Mouse (Mus musculus) liver, embryonic 14.5 days (tissue): ENCODE results near the gene Prkx. TPM values are rescaled to one million over a fixed set of nuclear protein-coding genes. Genes with fewer than 3 reads are reported as not detected.
A peak's percentile ranks its signal among the peaks of the same experiment; 100 is the strongest.

Experiments
- ATAC-seq: fragments of 200-750 bp; cut with Nextera tagmentation; 2 replicates; pipeline ENCODE4 v1.8.0; 2017; ENCODE audit warnings: moderate number of reproducible peaks, mild to moderate bottlenecking, moderate library complexity; ENCODE audit not compliant: insufficient read depth
- DNase-seq, 3 experiments: peaks; one replicate each; pipeline ENCODE4 v3.0.0-alpha.2; 2012 to 2013; ENCODE audit warnings: low read depth in 3 of 3, low spot score in 3 of 3
- H3K27ac ChIP-seq: fragments of 300-500 bp; sonication (generic); 2 replicates; pipeline ENCODE4 v1.5.1; 2014; ENCODE audit warnings: moderate library complexity, mild to moderate bottlenecking, control low read depth, inconsistent platforms
- H3K27me3 ChIP-seq: fragments of 300-500 bp; sonication (generic); 2 replicates; pipeline ENCODE4 v1.6.1; 2014; ENCODE audit warnings: mild to moderate bottlenecking, low read length, moderate library complexity; ENCODE audit not compliant: control insufficient read depth, insufficient read depth
- H3K36me3 ChIP-seq: fragments of 300-500 bp; sonication (generic); replicated peaks from 2 replicates; pipeline ENCODE4 v1.6.1; 2014; ENCODE audit warnings: low read depth; ENCODE audit not compliant: control insufficient read depth, insufficient read depth
- H3K4me1 ChIP-seq, 2 experiments: fragments of 200-500 bp in 1 of 2; fragments of 300-500 bp in 1 of 2; sonication (generic) in 1 of 2; replicated peaks; 2 replicates each; pipeline ENCODE4 v1.6.1; 2012 to 2014; ENCODE audit warnings: antibody characterized with exemption in 1 of 2, inconsistent platforms in 1 of 2, low read length in 1 of 2; ENCODE audit not compliant: control insufficient read depth in 2 of 2, insufficient read depth in 2 of 2
- H3K4me2 ChIP-seq: fragments of 300-500 bp; sonication (generic); 2 replicates; pipeline ENCODE4 v1.6.1; 2014; ENCODE audit warnings: low read depth, mild to moderate bottlenecking, control low read depth, moderate library complexity
- H3K4me3 ChIP-seq, 2 experiments: fragments of 200-500 bp in 1 of 2; fragments of 300-500 bp in 1 of 2; sonication (generic) in 1 of 2; 2 replicates each; pipeline ENCODE4 v1.5.1; 2012 to 2014; ENCODE audit warnings: low read depth in 2 of 2, low read length in 2 of 2, mild to moderate bottlenecking in 2 of 2, control low read depth in 1 of 2, inconsistent platforms in 1 of 2, moderate library complexity in 1 of 2; ENCODE audit not compliant: insufficient read depth in 1 of 2
- H3K9ac ChIP-seq: fragments of 300-500 bp; sonication (generic); replicated peaks from 2 replicates; pipeline ENCODE4 v1.6.1; 2014; ENCODE audit warnings: mild to moderate bottlenecking, control low read depth, moderate library complexity
- H3K9me3 ChIP-seq: fragments of 300-500 bp; sonication (generic); 2 replicates; pipeline ENCODE4 v1.6.1; 2016; ENCODE audit warnings: low read length, mixed read lengths; ENCODE audit not compliant: control insufficient read depth
- CTCF ChIP-seq: IDR thresholded peaks from 2 replicates; pipeline ENCODE4 v1.5.1; 2016; ENCODE audit warnings: antibody characterized with exemption, low read depth, control low read depth
- EP300 ChIP-seq: IDR thresholded peaks from 2 replicates; pipeline ENCODE4 v1.6.1; 2016; ENCODE audit warnings: antibody characterized with exemption, low read depth
- WGBS: fragments of 180-500 bp; shearing (Covaris S2); extraction: QIAGEN DNeasy Blood & Tissue Kit; methylation state at CpG from one replicate; pipeline ENCODE4 v1.1.7; 2014; ENCODE audit not compliant: insufficient replicate concordance; 5-methylcytosine and 5-hydroxymethylcytosine counted together
- polyA plus RNA-seq, 2 experiments: library from polyadenylated mRNA; depleted of rRNA in 1 of 2; stranded (reverse) in 1 of 2; unstranded in 1 of 2; fragments of >200 nt; fragmentation: Nextera tagmentation in 1 of 2; extraction: Ambion mirVana in 1 of 2; gene quantifications; 2 replicates each; pipeline versions ENCODE4 v1.2.1 to v1.2.3; 2012 to 2014

Prkx gene
- polyA plus RNA-seq, 2 experiments: 0.99 to 1.3 TPM

DNA sequence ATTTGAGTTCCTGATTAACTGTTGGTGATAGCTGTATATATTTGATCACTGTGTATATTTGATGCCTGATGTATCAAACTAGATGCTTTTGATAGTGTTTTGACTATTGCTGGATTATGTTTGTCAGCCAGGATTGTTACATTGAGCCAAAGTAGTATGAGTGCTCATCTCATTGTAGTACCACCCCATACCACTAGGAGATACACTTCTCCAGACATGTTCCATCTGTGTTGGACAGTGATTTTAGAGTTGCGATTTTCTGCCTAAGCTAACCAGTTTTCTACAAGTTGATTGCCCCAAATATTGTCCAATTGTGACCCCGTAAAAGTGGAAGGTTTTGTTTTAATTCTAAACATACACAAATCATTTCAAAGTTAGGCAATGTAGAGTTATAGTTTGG is 51.8 kb downstream of the Prkx start:
- TF ChIP-seq CTCF (peak; percentile 45; the same call in 1 of the 2 replicates), EP300 (no peak)
- 42% methylated on average over 2 of the region's 2 CpGs for WGBS
- Histone ChIP-seq H3K36me3 (no peaks in the 10 kb centered on the region), H3K27ac (no peak overlapping the region), H3K4me3 (no peak overlapping the region), H3K4me2 (no peak overlapping the region), H3K9ac (no peak overlapping the region), H3K9me3 (no peaks in the 10 kb centered on the region), H3K4me1 (no peaks in the 10 kb centered on the region), H3K27me3 (no peaks in the 10 kb centered on the region)
- DNase-seq (no peak), ATAC-seq (no peak)

DNA sequence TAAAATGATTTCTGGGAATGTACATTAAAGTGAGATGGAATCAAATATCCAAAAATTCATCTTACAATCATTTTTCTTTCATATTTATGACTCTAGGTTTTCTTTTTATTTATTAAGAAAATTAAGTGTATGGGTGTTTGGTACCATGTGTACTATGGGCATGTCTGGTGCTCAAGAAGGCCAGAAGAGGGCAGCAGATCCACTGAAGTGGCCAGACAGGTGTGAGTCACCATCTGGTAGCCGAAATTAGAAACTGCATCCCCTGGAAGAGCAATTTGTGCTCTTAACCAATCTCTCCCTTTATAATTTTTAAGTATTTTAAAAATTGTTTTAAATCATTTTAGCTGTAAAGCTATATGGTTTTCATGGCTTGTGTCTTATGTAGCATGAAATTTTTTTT is 54.7 kb downstream of the Prkx start:
- H3K9ac ChIP-seq: no peak overlapping the region
- peak; percentile 44; the same call in 1 of the 2 replicates for TF ChIP-seq CTCF
- TF ChIP-seq EP300: no peak
- DNase-seq (no peak), ATAC-seq (no peak)
- no peak overlapping the region for H3K4me2 ChIP-seq
- no peaks in the 10 kb centered on the region for H3K9me3 ChIP-seq
- no peak overlapping the region for H3K27ac ChIP-seq
- no peaks in the 10 kb centered on the region for H3K4me1 ChIP-seq
- H3K4me3 ChIP-seq: no peak overlapping the region
- no peaks in the 10 kb centered on the region for H3K27me3 ChIP-seq
- WGBS: 6% methylated on average over 1 of the region's 1 CpGs
- H3K36me3 ChIP-seq: no peaks in the 10 kb centered on the region

DNA sequence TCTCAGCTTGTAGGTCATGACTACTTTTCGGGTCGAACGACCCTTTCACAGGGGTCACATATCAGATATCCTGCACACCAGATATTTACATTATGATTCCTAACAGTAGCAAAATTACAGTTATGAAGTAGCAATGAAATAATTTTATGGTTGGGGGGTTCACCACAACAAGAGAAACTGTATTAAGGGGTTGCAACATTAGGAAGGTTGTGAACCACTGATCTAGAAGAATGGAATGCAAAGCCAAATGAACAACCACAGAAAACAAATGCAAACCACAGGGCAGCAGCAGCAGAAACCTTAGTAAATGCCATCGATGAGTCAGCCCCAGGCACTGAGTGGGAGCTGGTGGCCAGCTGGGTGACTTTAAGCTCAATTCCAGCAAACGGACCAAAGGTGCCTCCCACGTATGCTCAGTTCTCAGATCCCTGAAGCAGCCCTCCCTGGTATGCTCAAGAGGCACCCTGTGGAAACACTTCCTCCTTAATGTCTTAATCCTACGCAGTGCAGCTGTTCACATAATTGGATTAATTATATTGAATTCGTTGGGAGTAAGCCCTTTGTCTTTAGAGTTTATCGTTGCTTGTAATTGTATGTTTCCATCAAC is 62.0 kb downstream of the Prkx start:
- H3K27ac ChIP-seq: no peak overlapping the region
- H3K36me3 ChIP-seq: no peaks in the 10 kb centered on the region
- H3K9ac ChIP-seq: no peak overlapping the region
- no peaks in the 10 kb centered on the region for H3K9me3 ChIP-seq
- no peak for ATAC-seq
- no peak overlapping the region for H3K4me2 ChIP-seq
- DNase-seq: no peak
- H3K27me3 ChIP-seq: no peaks in the 10 kb centered on the region
- no peaks in the 10 kb centered on the region for H3K4me1 ChIP-seq
- no peak overlapping the region for H3K4me3 ChIP-seq
- 54% methylated on average over 9 of the region's 9 CpGs for WGBS
- no peak for TF ChIP-seq CTCF

DNA sequence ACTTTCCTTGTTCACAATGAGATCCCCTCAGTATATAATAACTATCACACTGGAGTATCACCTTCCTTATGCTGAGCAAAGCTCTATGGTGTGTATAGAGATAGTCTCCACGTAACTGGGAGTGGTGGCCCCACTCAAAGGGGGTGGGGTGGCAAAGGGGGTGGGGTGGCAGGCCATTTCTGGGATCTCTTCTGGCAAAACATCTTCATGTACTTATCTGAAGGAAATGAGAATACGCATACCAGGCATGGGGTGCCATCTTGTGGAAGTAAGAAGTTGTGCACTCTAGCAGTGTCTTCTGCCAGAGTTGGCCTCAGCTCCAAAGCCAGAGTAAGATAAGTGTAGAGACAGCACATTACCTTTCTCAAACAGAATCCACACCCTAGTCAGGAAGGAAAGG is 75.8 kb downstream of the Prkx start:
- 11% methylated on average over 2 of the region's 2 CpGs for WGBS
- TF ChIP-seq EP300: no peak
- peak; percentile 55 for TF ChIP-seq CTCF
- H3K27ac ChIP-seq: no peak overlapping the region
- H3K9ac ChIP-seq: no peak overlapping the region
- H3K9me3 ChIP-seq: no peaks in the 10 kb centered on the region
- H3K36me3 ChIP-seq: no peaks in the 10 kb centered on the region
- no peaks in the 10 kb centered on the region for H3K4me1 ChIP-seq
- H3K4me2 ChIP-seq: no peak overlapping the region
- H3K4me3 ChIP-seq: no peak overlapping the region
- DNase-seq (peak in 1 of 3 experiments; percentile 0), ATAC-seq (no peak)
- no peaks in the 10 kb centered on the region for H3K27me3 ChIP-seq

Other genes with a start within 250 kb of the Prkx start
- gene Pbsn, start 57.3 kb upstream of the Prkx start, polyA plus RNA-seq (2012; rRNA removed): not detected in 2 replicates
- gene Pbsn, start 57.3 kb upstream of the Prkx start, polyA plus RNA-seq (2014; fragmentation: Nextera tagmentation; extraction: Ambion mirVana): not detected in 2 replicates
- gene Gm14744, start 68.5 kb upstream of the Prkx start, polyA plus RNA-seq (2012; rRNA removed): not detected in 2 replicates
- gene Gm14744, start 68.5 kb upstream of the Prkx start, polyA plus RNA-seq (2014; fragmentation: Nextera tagmentation; extraction: Ambion mirVana): not detected in 2 replicates
- not detected in 2 replicates for gene 5430402E10Rik, start 128.8 kb upstream of the Prkx start, polyA plus RNA-seq (2012; rRNA removed)
- not detected in 2 replicates for gene 5430402E10Rik, start 128.8 kb upstream of the Prkx start, polyA plus RNA-seq (2014; fragmentation: Nextera tagmentation; extraction: Ambion mirVana)